Mouse (Mus musculus): ENCODE measurements around the gene Lgals8. TPM values are rescaled to one million over a fixed set of nuclear protein-coding genes. Genes with fewer than 3 reads are reported as not detected.

Lgals8 gene
- total RNA-seq, 2 experiments from 2014 or later: 30.7 to 36.4 TPM

Other genes starting within 250 kb of the Lgals8 start
- gene Mtr, start 206.8 kb downstream of the Lgals8 start, total RNA-seq (2021): 10 to 100 TPM; 30.9 to 38.1 TPM
- gene Actn2, start 124.2 kb downstream of the Lgals8 start, total RNA-seq (2021): 1,000 to 10,000 TPM; 1,796 to 1,855 TPM
- gene Heatr1, start 69.9 kb downstream of the Lgals8 start, total RNA-seq (2021): 10 to 100 TPM; 14.8 to 17.4 TPM
- under 1 TPM; 0.10 TPM for gene Edaradd, start 55.5 kb upstream of the Lgals8 start, total RNA-seq (2021)
- gene Ero1lb, start 100.9 kb upstream of the Lgals8 start, total RNA-seq (2021): 1 to 10 TPM; 1.1 to 1.4 TPM

Measured in gastrocnemius, postnatal 4 days (tissue).